Mouse (Mus musculus) spleen, adult 2 months (tissue): ENCODE results near the gene Cped1.

Source experiments
- CTCF ChIP-seq: fragments of 200-500 bp; IDR thresholded peaks from 2 replicates; pipeline ENCODE4 v1.5.1; 2011; ENCODE audit warnings: mild to moderate bottlenecking, inconsistent platforms; ENCODE audit not compliant: insufficient read depth, insufficient read length, insufficient replicate concordance; ENCODE audit errors: extremely low read depth
- POLR2A ChIP-seq: fragments of 200-500 bp; IDR thresholded peaks from 2 replicates; pipeline ENCODE4 v1.6.1; 2011; ENCODE audit warnings: low read depth, low read length, inconsistent platforms

DNA sequence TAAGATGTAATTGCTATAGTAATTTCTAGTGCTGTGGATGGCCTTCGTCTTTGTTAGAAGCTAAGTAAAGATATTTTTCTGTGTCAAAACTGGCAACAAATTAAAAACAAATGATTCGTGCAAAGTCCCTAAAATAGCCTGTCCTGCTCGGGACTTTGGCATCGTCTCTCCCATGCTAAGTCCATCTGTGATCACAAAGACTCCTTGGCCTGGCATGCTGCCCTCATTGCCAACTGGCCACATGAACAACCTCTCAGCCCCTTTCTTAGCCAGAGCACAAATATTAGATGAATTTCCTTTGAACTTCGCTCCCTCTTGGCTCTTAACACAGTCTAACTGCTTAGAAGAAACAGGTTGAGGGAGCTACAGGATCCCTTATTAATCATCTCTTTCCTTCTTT is 171.7 kb downstream of the Cped1 start:
- TF ChIP-seq CTCF (no peak), POLR2A (no peak)
